Comparison of ENCODE assay signal across 33 mouse cellular contexts in genomic region chr11:89073541-89073940, GRCm38 (mm10). TPM values are rescaled to one million over a fixed set of nuclear protein-coding genes. Genes with fewer than 3 reads are reported as not detected.
DNase-seq lines count a peak whose midpoint lies in the region; ATAC-seq and TF ChIP-seq lines count a peak whose summit lies in the region.
"Had no signal": no experiment of that assay in that cellular context is flagged by ENCODE, and none has a peak within 500 bp of the region (broad histone marks: within the 10 kb centered on the region; RNA-seq: fewer than 3 reads in every experiment).

Gene Gm525 (plus strand): TSS chr11:89073841.

- no peak for TF ChIP-seq CTCF in forebrain, postnatal 0 days (IDR thresholded peaks at IDR 0.05; ENCODE audit: low read depth)
- no peak for TF ChIP-seq CTCF in left cerebral cortex, adult 2 months (IDR thresholded peaks at IDR 0.05)
- no peak for TF ChIP-seq CTCF in thymus, adult 2 months (IDR thresholded peaks at IDR 0.05; ENCODE audit: borderline replicate concordance, control insufficient read depth, extremely low read depth, insufficient read depth, low read length, poor library complexity)

- no peaks in the 10 kb centered on the region for H3K36me3 ChIP-seq in forebrain, postnatal 0 days (ENCODE audit: insufficient read depth)
- no peaks in the 10 kb centered on the region for H3K36me3 ChIP-seq in forebrain, embryonic 16.5 days (ENCODE audit: control insufficient read depth, insufficient read depth)
- H3K36me3 ChIP-seq in thymus, adult 2 months (ENCODE audit: control insufficient read depth, insufficient read depth, low read length), result no peaks in the 10 kb centered on the region; the same call in 1 of the 2 replicates
- H3K36me3 ChIP-seq: embryonic facial prominence, embryonic 13.5 days; embryonic facial prominence, embryonic 15.5 days; forebrain, embryonic 10.5 days; forebrain, embryonic 12.5 days; G1E had no signal

- no peaks in the 10 kb centered on the region for H3K9me3 ChIP-seq in forebrain, postnatal 0 days (ENCODE audit: low read length)
- H3K9me3 ChIP-seq in forebrain, embryonic 16.5 days (ENCODE audit: control insufficient read depth, low read length), result no peaks in the 10 kb centered on the region
- H3K9me3 ChIP-seq: embryonic facial prominence, embryonic 13.5 days; embryonic facial prominence, embryonic 15.5 days; forebrain, embryonic 10.5 days; forebrain, embryonic 12.5 days; G1E had no signal

- no peak within 1 kb of the TSS for H3K4me2 ChIP-seq in forebrain, postnatal 0 days (ENCODE audit: low read depth)
- H3K4me2 ChIP-seq in forebrain, embryonic 16.5 days (ENCODE audit: low read length), result no peak within 1 kb of the TSS
- H3K4me2 ChIP-seq: embryonic facial prominence, embryonic 13.5 days; embryonic facial prominence, embryonic 15.5 days; forebrain, embryonic 12.5 days had no signal

- H3K27ac ChIP-seq in forebrain, postnatal 0 days (ENCODE audit: low read depth, low read length), result no peak within 1 kb of the TSS
- no peak within 1 kb of the TSS for H3K27ac ChIP-seq in forebrain, embryonic 16.5 days (ENCODE audit: low read length)
- peak within 1 kb of the TSS; percentile 70 for H3K27ac ChIP-seq in left cerebral cortex, adult 2 months
- peak within 1 kb of the TSS; percentile 81 for H3K27ac ChIP-seq in thymus, adult 2 months (ENCODE audit: control insufficient read depth, insufficient read depth, low read length)
- H3K27ac ChIP-seq: embryonic facial prominence, embryonic 13.5 days; embryonic facial prominence, embryonic 15.5 days; forebrain, embryonic 10.5 days; forebrain, embryonic 12.5 days had no signal

- H3K4me3 ChIP-seq in forebrain, postnatal 0 days (ENCODE audit: low read depth, low read length), result no peak within 1 kb of the TSS
- H3K4me3 ChIP-seq in forebrain, embryonic 16.5 days (replicated peaks; ENCODE audit: low read length), result no peak within 1 kb of the TSS
- H3K4me3 ChIP-seq in left cerebral cortex, adult 2 months, result no peak within 1 kb of the TSS
- H3K4me3 ChIP-seq in thymus, adult 2 months (ENCODE audit: control insufficient read depth, insufficient read depth, low read length), result no peak within 1 kb of the TSS
- H3K4me3 ChIP-seq: embryonic facial prominence, embryonic 13.5 days; embryonic facial prominence, embryonic 15.5 days; erythroblast, embryonic 14.5 days; forebrain, embryonic 10.5 days; forebrain, embryonic 12.5 days had no signal

- no peak for ATAC-seq in forebrain, postnatal 0 days
- ATAC-seq in forebrain, embryonic 16.5 days, result no peak
- ATAC-seq: activated CD4-positive, CD25-positive, alpha-beta regulatory T cell, adult 4 months; CD4-positive, CD25-positive, alpha-beta regulatory T cell, adult 4 months; forebrain, embryonic 14.5 days; Patski had no signal

- DNase-seq in forebrain, postnatal 0 days, result no peak
- no peak for DNase-seq in left cerebral cortex, adult 2 months (ENCODE audit: extremely low spot score in 1 of 2, low spot score in 2 of 2)
- DNase-seq in left cerebral cortex, postnatal 14 days (ENCODE audit: low spot score in 2 of 2), result no peak
- DNase-seq in thymus, adult 2 months, result no peak
- DNase-seq in thymus, postnatal 14 days, result no peak
- DNase-seq in thymus, postnatal 4 days, result peak; percentile 27
- no peak for DNase-seq in thymus, postnatal 25 days
- DNase-seq: adrenal gland, adult 8-10 months; adrenal gland, postnatal 14 days; adrenal gland, postnatal 36 days; B cell, adult 2 months; cerebellum, adult 11 months; cerebellum, adult 18-20 months; cerebellum, adult 8-10 months; cerebellum, adult 9-11 months; cerebellum, postnatal 14 days; cerebellum, postnatal 36 days; embryo, embryonic 11 days had no signal

- H3K27me3 ChIP-seq in forebrain, postnatal 0 days (ENCODE audit: insufficient read depth, low read length), result no peaks in the 10 kb centered on the region
- no peaks in the 10 kb centered on the region for H3K27me3 ChIP-seq in forebrain, embryonic 16.5 days (replicated peaks; ENCODE audit: control insufficient read depth, insufficient read depth, low read length)
- no peaks in the 10 kb centered on the region for H3K27me3 ChIP-seq in thymus, adult 2 months (ENCODE audit: control insufficient read depth, insufficient read depth, low read length)
- H3K27me3 ChIP-seq: CH12.LX; embryonic facial prominence, embryonic 13.5 days; embryonic facial prominence, embryonic 15.5 days; forebrain, embryonic 12.5 days; Patski had no signal

- peak within 1 kb of the TSS; percentile 39; the same call in 1 of the 2 replicates for H3K9ac ChIP-seq in forebrain, postnatal 0 days
- H3K9ac ChIP-seq in forebrain, embryonic 16.5 days (replicated peaks; ENCODE audit: low read depth, low read length), result no peak within 1 kb of the TSS
- H3K9ac ChIP-seq: embryonic facial prominence, embryonic 13.5 days; embryonic facial prominence, embryonic 15.5 days; forebrain, embryonic 12.5 days had no signal

- no peaks in the 10 kb centered on the region for H3K4me1 ChIP-seq in forebrain, postnatal 0 days (ENCODE audit: insufficient read depth)
- H3K4me1 ChIP-seq in forebrain, embryonic 16.5 days (replicated peaks; ENCODE audit: control insufficient read depth, insufficient read depth, low read length), result 0 out of 2 replicates have a peak, but pooled peaks cover 3% of the 10 kb centered on the region
- peaks cover 59% of the 10 kb centered on the region for H3K4me1 ChIP-seq in thymus, adult 2 months (replicated peaks; ENCODE audit: control insufficient read depth, insufficient read depth, low read length)
- H3K4me1 ChIP-seq: embryonic facial prominence, embryonic 13.5 days; embryonic facial prominence, embryonic 15.5 days had no signal

- WGBS in forebrain, postnatal 0 days, result 91% methylated on average over 8 of the region's 8 CpGs
- 89% methylated on average over 8 of the region's 8 CpGs for WGBS in forebrain, embryonic 16.5 days
- 91% methylated on average over 8 of the region's 8 CpGs for WGBS in thymus, adult 2 months

- intact Hi-C loops in left cerebral cortex, adult 2 months (cut with DNase I), result no loop called here
- intact Hi-C loops in left cerebral cortex, postnatal 14 days (cut with DNase I), result no loop called here

- no peak for TF ChIP-seq POLR2A in thymus, adult 2 months (IDR thresholded peaks at IDR 0.05; ENCODE audit: control insufficient read depth, extremely low read depth, insufficient read depth, low read length, poor library complexity)

RNA-seq across cellular contexts. Expression of gene Gm525, which starts in this region (rescaled TPM):
- not detected in 2 replicates for total RNA-seq in forebrain, postnatal 0 days (2014; rRNA removed)
- 0.30 and 0.39 TPM in 2 replicates for polyA plus RNA-seq in forebrain, postnatal 0 days (2015; fragmentation: Nextera tagmentation; extraction: Ambion mirVana)
- polyA plus RNA-seq in forebrain, embryonic 16.5 days (2015; fragmentation: Nextera tagmentation; extraction: Ambion mirVana), result not detected in 2 replicates
- total RNA-seq in left cerebral cortex, adult 2 months (2021), result under 1 TPM in 1 of 2 experiments, not detected in 1; 0.95 TPM
- total RNA-seq in left cerebral cortex, postnatal 14 days (2021), result not detected
- polyA plus RNA-seq in thymus, adult 2 months (2012; rRNA removed), result 25.8 and 35.9 TPM in 2 replicates
- total RNA-seq: adrenal gland, adult 18-20 months; adrenal gland, adult 8-10 months; adrenal gland, postnatal 14 days; adrenal gland, postnatal 36 days; common myeloid progenitor, adult 5-6 weeks; G1E had no signal
- polyA plus RNA-seq: activated CD4-positive, CD25-positive, alpha-beta regulatory T cell, adult 4 months; CD4-positive, CD25-positive, alpha-beta regulatory T cell, adult 4 months; embryonic facial prominence, embryonic 11.5 days; erythroblast, embryonic 14.5 days; forebrain, embryonic 10.5 days; forebrain, embryonic 12.5 days; forebrain, embryonic 14.5 days; G1E; Patski had no signal

Comparison
In these comparisons a context has a peak if more than half of its experiments do, and no peak if none do; other contexts are left out.
1. RNA of gene Gm525 (polyA plus RNA-seq): 25.8 to 35.9 TPM in thymus, adult 2 months; 0.30 to 0.39 TPM in forebrain, postnatal 0 days and not detected in forebrain, embryonic 16.5 days; every median in the first group is over 10 times any median in the second.
2. H3K27ac ChIP-seq: peak in left cerebral cortex, adult 2 months (single experiment) and thymus, adult 2 months (single experiment); none in forebrain, postnatal 0 days (single experiment) and forebrain, embryonic 16.5 days (single experiment).